Mouse (Mus musculus) thymus, adult 2 months (tissue): Measurements from ENCODE around the gene Ctnnbip1.

Source experiments
- CTCF ChIP-seq: fragments of 200-500 bp; IDR thresholded peaks from 2 replicates; pipeline ENCODE4 v1.5.1; 2012; ENCODE audit warnings: mild to moderate bottlenecking, control low read depth, low read length, moderate library complexity, borderline replicate concordance; ENCODE audit not compliant: control insufficient read depth, poor library complexity, insufficient read depth; ENCODE audit errors: extremely low read depth
- POLR2A ChIP-seq: fragments of 200-500 bp; IDR thresholded peaks from 2 replicates; pipeline ENCODE4 v1.6.1; 2012; ENCODE audit warnings: mild to moderate bottlenecking, low read length, control low read depth, moderate library complexity; ENCODE audit not compliant: control insufficient read depth, poor library complexity, insufficient read depth; ENCODE audit errors: extremely low read depth

DNA sequence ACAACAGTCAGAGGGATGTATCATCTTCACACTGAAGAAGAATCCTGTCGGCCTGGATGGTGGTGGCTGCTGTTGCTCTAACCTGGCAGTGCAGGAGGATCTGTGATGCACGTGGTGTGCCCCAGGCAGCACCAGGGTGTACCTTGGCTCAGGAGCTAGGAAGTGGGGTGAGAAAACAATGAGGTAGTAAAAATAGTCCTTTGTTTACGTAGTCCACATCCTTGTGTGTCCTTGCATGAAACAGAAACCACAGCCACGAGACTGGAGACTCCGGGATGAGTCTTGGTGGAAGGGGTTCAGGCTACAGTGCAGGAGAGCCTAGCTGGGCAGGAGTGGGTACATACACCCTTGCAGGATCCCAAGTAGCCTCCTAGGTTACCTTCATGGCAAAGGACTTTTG, 53.2 kb downstream of the Ctnnbip1 start:
- TF ChIP-seq POLR2A (no peak), CTCF (no peak)
